Mouse (Mus musculus): Measurements from ENCODE around the gene Nthl1.
A peak's percentile ranks its signal among the peaks of the same experiment; 100 is the strongest.
"Not testable (repeated sequence)": the region's sequence is repeated elsewhere in the genome, so short reads cannot be mapped to it uniquely, and the experiment has no call there.

Nthl1 gene

DNA sequence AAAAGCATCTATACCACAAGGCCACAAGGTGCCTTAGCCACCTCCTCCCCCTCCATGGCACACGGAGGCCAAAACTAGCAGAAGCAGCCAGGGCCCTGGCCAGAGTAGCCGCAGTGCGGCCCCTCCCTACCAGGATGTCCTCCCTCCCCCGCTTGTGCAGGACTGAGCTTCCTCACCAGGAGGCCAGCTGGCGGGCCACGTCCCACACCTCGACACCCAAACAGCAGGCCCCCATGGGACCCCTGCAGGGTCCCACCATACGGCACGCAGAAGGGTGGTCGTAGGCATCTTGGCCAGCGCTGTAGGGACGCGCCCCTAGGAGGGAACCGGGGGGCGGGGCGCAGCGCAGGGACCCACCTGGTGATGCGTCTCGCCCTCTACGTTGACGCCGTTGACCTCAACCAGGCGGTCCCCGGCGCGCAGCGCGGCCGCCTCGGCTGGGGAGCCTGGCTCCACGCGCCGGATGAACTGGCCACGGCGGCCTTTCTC lies 17.1 kb downstream of the Nthl1 start:
- DNase-seq (ENCODE audit: extremely low read depth, low read depth) = no peak

GRCm38 (mm10) chr17:24650070-24650616 lies 17.7 kb downstream of the Nthl1 start, which contains the start of gene Slc9a3r2:
Gene Slc9a3r2, minus strand, starts transcription at chr17:24650327.
- no peak for DNase-seq (ENCODE audit: extremely low read depth, low read depth)

DNA sequence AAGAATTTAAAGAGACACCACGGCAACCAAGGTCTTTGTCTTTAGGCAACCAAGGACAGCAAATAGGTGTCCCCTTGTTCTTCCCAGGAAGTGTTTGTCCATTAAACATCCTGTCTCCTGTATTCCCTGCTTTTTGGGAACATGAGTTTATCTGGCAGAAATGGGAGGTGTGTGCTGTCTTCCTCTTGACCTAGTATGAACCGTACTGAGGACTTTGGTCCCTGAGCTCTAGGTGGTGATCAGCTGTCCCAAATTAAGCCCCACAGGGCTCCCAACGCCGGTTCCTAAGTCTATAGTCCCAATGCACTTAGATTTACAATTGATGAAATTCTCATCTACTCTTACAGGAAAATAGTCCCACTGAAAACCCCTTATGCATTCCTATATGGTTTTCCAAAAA lies 18.3 kb downstream of the Nthl1 start:
- no peak for DNase-seq (ENCODE audit: extremely low read depth, low read depth)

- DNase-seq (ENCODE audit: extremely low read depth, low read depth) = no peak
Measured at GRCm38 (mm10) chr17:24651835-24652234, 19.4 kb downstream of the Nthl1 start.

GRCm38 (mm10) chr17:24653967-24654710 lies 21.7 kb downstream of the Nthl1 start:
- DNase-seq (ENCODE audit: extremely low read depth, low read depth) = no peak

GRCm38 (mm10) chr17:24654969-24655368 lies 22.5 kb downstream of the Nthl1 start:
- no peak for DNase-seq (ENCODE audit: extremely low read depth, low read depth)

- no peak for DNase-seq (ENCODE audit: extremely low read depth, low read depth)
Measured at GRCm38 (mm10) chr17:24658017-24658758, 25.7 kb downstream of the Nthl1 start, which contains the start of gene Npw. Gene Npw, minus strand, starts transcription at chr17:24658457.

GRCm38 (mm10) chr17:24667011-24667410 lies 34.5 kb downstream of the Nthl1 start:
- DNase-seq (ENCODE audit: extremely low read depth, low read depth) = not testable (repeated sequence)

DNA sequence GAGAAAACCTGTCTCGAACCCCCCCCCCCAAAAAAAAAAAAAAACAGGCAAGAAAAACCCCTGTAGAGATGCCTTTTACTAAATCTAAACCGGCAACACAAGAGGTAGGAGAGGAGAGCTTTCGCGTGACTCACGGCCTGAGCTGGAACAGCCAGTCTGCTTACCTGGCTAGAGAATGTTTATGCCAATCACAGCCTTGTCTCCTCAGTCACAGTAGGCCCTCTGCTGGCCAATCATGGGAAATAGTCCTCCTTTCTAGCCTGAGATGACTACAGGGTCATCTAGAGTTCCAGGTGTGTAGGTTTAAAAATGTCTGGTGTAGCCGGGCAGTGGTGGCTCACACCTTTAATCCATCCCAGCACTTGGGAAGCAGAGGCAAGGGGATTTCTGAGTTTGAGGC lies 34.9 kb downstream of the Nthl1 start:
- DNase-seq (ENCODE audit: extremely low read depth, low read depth) = peak; percentile 53

GRCm38 (mm10) chr17:24669214-24669544 lies 36.7 kb downstream of the Nthl1 start:
- DNase-seq (ENCODE audit: extremely low read depth, low read depth) = not testable (repeated sequence)

DNA sequence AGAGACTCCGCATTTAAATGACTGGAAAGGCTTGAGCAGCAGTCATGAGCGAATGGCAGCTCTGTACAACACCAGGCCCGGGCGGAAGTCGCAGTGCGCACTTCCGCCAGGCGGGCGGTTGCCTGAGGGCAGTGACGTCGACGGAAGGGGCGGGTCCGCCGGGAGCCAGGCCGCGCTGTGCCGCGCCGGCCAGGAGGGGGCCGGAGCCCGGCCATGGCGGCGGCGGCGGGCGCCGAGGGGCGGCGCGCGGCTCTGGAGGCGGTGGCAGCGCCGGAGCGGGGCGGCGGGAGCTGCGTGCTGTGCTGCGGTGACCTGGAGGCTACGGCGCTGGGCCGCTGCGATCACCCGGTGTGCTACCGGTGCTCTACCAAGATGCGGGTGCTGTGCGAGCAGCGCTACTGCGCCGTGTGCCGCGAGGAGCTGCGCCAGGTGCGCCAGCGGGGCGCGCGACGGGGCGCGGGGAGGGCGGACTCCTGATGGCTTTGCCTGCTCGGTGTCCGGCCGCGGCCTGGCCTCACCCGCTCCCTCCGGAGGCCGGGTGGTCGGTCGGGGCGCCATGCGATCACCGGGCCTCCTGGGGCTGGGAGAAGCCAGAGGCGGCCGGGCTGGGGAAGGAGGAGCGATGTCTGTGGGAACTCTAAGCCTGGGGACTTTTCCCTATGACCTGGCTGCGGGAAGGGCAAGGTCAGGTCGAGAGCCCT lies 37.2 kb downstream of the Nthl1 start, which contains the start of gene Zfp598:
Gene Zfp598 (plus strand): TSS at position 143 of the 701 bp plus-strand sequence.
- DNase-seq (ENCODE audit: extremely low read depth, low read depth) = peak; percentile 83

- no peak for DNase-seq (ENCODE audit: extremely low read depth, low read depth)
Measured at GRCm38 (mm10) chr17:24670246-24670844, 37.9 kb downstream of the Nthl1 start.

DNA sequence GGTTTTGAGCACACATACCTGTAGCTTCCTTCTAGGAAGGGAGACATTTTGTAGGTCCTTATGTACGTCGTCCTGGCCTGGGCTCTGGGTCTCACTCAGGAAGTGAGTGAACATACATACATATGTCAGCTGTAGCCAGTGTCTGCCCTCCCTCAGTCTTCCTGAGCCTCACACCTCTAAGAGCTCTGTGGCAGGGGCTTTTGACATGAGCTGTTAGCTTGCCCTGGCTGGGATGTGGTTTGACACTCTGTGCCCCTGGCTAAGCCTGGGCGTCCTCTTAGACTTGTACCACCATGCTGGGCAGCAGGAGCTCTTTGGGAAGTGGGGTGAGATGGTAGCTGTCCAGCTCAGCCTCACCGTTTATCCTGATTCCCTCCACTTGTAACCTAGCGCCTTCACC lies 38.9 kb downstream of the Nthl1 start:
- no peak for DNase-seq (ENCODE audit: extremely low read depth, low read depth)

DNA sequence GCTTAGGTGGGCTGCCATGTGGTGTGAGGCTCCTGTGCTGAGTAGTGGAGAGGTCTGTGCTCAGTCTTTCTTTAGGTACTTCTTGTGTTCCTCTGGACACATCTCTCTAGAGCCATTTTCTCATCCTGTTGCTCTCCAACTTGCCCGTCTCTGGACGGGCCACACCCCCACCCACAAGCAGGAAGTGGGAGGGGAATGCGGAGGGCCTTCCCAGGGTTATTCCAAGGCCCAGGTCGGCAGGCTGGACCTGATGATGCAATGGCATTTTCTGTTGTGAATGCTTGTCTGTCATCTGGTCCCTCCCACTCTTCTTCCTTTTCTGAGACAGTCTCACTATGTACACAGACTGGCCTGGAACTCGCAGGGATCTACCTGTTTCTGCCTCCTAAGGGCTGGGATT lies 39.7 kb downstream of the Nthl1 start:
- no peak for DNase-seq (ENCODE audit: extremely low read depth, low read depth)

DNA sequence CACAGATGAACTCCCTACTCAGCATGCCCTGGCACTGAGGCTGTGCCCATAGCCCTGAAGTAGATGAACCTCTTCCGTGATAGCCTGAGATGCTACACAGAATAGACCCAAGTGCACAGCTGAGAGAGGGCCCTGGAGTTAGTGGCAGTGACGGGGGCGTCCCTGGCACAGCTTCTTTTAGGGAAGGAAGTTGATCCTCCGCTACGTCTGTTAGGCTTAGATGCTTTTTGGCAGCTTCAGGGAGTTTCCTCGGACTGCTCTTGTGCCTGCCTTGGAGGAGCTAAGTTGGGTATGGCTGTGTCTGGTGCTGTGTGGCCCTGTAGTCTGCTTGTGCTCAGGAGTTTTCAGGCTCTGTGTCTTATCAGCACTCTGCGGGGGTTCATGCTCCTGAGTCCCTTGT lies 41.8 kb downstream of the Nthl1 start:
- DNase-seq (ENCODE audit: extremely low read depth, low read depth) = no peak

GRCm38 (mm10) chr17:24676187-24676586 lies 43.7 kb downstream of the Nthl1 start:
- peak; percentile 56 for DNase-seq (ENCODE audit: extremely low read depth, low read depth)

- no peak for DNase-seq (ENCODE audit: extremely low read depth, low read depth)
Measured at GRCm38 (mm10) chr17:24676877-24677276, 44.4 kb downstream of the Nthl1 start.

DNA sequence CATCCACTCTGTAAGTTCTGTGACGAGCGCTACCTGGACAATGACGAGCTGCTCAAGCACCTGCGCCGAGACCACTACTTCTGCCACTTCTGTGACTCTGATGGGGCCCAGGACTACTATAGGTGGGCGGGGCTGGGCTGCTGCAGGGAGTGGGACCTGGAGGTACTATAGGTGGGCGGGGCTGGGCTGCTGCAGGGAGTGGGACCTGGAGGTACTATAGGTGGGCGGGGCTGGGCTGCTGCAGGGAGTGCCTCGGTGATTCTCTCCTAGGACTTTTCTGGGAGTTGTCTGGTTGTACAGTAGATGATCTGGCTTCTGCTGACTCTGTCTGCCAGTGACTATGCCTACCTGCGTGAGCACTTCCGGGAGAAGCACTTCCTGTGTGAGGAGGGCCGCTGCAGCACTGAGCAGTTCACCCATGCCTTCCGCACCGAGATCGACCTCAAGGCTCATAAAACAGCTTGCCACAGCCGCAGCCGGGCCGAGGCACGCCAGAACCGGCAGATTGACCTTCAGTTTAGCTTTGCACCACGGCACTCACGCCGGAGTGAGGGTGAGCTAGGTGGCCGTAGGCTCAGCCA lies 45.1 kb downstream of the Nthl1 start:
- DNase-seq (ENCODE audit: extremely low read depth, low read depth) = no peak

DNA sequence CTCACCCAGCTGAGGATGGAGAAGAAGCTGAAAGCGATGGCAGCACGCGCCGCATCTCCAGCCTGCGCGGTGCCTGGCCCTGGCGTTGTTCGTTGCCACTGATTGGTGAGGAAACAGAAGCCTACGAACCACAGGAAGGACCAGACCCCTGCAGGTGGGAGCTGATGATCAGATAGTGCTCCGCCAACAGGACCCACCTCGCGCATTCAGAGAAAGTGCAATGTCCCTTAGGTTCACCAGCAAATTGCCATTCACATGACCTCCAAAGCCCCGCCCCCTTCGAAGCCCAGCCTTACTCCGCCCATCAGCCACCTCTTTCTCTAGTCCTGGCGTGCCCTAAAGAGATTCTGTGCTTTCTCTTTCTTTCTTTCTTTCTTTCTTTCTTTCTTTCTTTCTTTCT lies 54.0 kb downstream of the Nthl1 start:
- peak; percentile 36 for DNase-seq (ENCODE audit: extremely low read depth, low read depth)

DNA sequence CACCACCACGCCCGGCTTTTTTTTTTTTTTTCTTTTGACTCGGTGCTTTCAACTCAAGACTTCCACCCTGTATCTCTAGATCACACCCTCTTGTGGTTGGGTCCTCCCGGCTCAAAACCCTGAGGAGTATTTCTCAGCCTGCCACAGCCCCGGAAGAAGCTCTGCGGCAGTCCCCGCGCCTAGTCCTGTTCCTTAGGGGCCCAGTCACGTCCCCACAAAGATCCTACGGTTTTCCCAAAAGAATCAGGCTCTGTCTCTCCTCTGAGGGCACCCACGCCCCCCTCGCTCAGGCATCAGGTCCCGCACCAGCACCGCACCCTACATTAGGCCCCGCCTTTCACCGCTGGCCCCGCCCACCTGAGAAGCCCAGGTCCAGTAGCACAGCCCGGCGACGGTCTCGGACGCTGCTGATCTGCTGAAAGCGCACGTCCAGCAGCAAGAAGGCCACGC lies 54.7 kb downstream of the Nthl1 start:
- peak; percentile 76 for DNase-seq (ENCODE audit: extremely low read depth, low read depth)

- no peak for DNase-seq (ENCODE audit: extremely low read depth, low read depth)
Measured at GRCm38 (mm10) chr17:24687599-24687998, 55.1 kb downstream of the Nthl1 start.
